ENCODE assay signal across 14 mouse cellular contexts in the genomic region with DNA sequence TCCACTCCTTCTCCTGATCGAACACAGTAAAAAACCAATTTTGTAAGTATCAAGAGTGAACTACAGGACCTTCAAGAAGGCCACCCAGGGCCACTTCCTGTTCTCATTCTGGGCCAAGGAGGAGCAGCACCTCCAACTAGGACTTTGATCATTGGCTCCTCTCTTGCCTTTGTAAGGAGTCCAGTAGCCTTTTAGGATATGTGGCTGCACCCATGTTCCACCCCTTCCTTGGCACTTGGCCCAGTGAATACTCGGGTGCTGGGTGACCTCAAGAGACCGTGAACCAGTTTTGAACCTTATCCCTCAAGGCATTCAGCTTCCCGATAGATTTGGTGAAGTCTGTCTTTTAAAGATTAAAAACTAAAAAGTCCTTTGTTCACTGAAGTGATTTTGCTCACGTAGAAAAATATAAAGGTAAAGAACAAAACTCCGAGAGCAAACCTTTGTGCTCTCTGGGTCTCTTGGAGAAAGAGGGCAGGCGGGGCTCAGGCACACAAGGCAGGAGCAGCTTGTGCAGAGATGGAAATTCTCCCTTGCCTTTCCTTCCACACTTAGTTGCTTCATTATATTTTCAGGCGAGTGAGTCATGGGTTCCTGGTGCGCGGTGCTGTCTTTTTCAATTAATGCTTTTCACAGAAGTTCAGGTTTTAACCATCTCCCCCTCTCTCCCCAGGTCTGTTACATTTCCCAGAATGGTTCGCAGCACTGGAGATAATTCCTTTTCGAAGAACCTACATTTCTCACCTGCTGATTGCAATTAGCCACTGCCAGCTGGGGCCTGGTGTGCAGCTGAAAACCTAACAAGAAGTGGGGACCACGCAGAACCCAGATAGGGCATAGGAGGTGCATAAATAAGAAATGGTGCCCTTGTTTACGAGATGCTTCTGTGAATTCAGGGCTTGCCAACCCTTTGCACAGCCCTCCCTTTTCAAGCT.
DNase-seq lines count a peak whose midpoint lies in the region; ATAC-seq and TF ChIP-seq lines count a peak whose summit lies in the region.
"Had no signal": no experiment of that assay in that cellular context is flagged by ENCODE, and none has a peak within 500 bp of the region (broad histone marks: within the 10 kb centered on the region; RNA-seq: fewer than 3 reads in every experiment).

No protein-coding gene starts in this region.

- CTCF ChIA-PET in Patski (lab: Charles Lee) = interaction anchor here (1.5 kb wide), 1 partner anchor 9 kb away, joined by 3 read pairs; no protein-coding TSS in a partner anchor

- no peaks in the 10 kb centered on the region for H3K9me3 ChIP-seq in forebrain, postnatal 0 days (ENCODE audit: low read length)
- no peaks in the 10 kb centered on the region for H3K9me3 ChIP-seq in forebrain, embryonic 15.5 days
- H3K9me3 ChIP-seq in embryonic facial prominence, embryonic 10.5 days = no peaks in the 10 kb centered on the region
- H3K9me3 ChIP-seq: limb, embryonic 15.5 days; lung, embryonic 15.5 days; megakaryocyte, embryonic 14.5 days had no signal

- no peaks in the 10 kb centered on the region for H3K4me1 ChIP-seq in forebrain, postnatal 0 days (ENCODE audit: insufficient read depth)
- no peaks in the 10 kb centered on the region for H3K4me1 ChIP-seq in forebrain, embryonic 15.5 days
- no peaks in the 10 kb centered on the region for H3K4me1 ChIP-seq in embryonic facial prominence, embryonic 10.5 days
- H3K4me1 ChIP-seq: limb, embryonic 15.5 days; lung, embryonic 15.5 days; megakaryocyte, embryonic 14.5 days had no signal

- no peak overlapping the region for H3K4me2 ChIP-seq in forebrain, postnatal 0 days (ENCODE audit: low read depth)
- no peak overlapping the region for H3K4me2 ChIP-seq in forebrain, embryonic 15.5 days (replicated peaks)
- H3K4me2 ChIP-seq: limb, embryonic 15.5 days; lung, embryonic 15.5 days had no signal

- no peaks in the 10 kb centered on the region for H3K27me3 ChIP-seq in forebrain, postnatal 0 days (ENCODE audit: insufficient read depth, low read length)
- H3K27me3 ChIP-seq in forebrain, embryonic 15.5 days = no peaks in the 10 kb centered on the region
- H3K27me3 ChIP-seq in Patski = peaks cover 22% of the 10 kb centered on the region
- peaks cover 28% of the 10 kb centered on the region for H3K27me3 ChIP-seq in embryonic facial prominence, embryonic 10.5 days (replicated peaks; ENCODE audit: low read depth, poor library complexity, severe bottlenecking)
- H3K27me3 ChIP-seq: limb, embryonic 15.5 days; lung, embryonic 15.5 days had no signal

- POLR2A ChIA-PET in Patski (lab: Charles Lee) = interaction anchor here (0.6 to 0.7 kb wide), 3 partner anchors 139 to 1168 kb away, joined by 3 read pairs; no protein-coding TSS in a partner anchor

- H3K9ac ChIP-seq in forebrain, postnatal 0 days = no peak overlapping the region
- H3K9ac ChIP-seq in forebrain, embryonic 15.5 days (replicated peaks) = no peak overlapping the region
- H3K9ac ChIP-seq: limb, embryonic 15.5 days; lung, embryonic 15.5 days had no signal

- no peak for ATAC-seq in forebrain, postnatal 0 days
- no peak for ATAC-seq in forebrain, embryonic 15.5 days (replicated peaks)
- ATAC-seq in Patski = no peak
- ATAC-seq: activated CD4-positive, CD25-positive, alpha-beta regulatory T cell, adult 4 months had no signal

- H3K36me3 ChIP-seq in forebrain, postnatal 0 days (ENCODE audit: insufficient read depth) = no peaks in the 10 kb centered on the region
- H3K36me3 ChIP-seq in forebrain, embryonic 15.5 days = no peaks in the 10 kb centered on the region
- H3K36me3 ChIP-seq in embryonic facial prominence, embryonic 10.5 days (replicated peaks) = no peaks in the 10 kb centered on the region
- H3K36me3 ChIP-seq: limb, embryonic 15.5 days; lung, embryonic 15.5 days had no signal

- DNase-seq in forebrain, postnatal 0 days = peak; percentile 1
- peak; percentile 1 to 4 for DNase-seq in left cerebral cortex, adult 9 months (ENCODE audit: low spot score in 2 of 2)
- DNase-seq in left cerebral cortex, adult 18-20 months (ENCODE audit: low spot score in 2 of 2) = no peak
- DNase-seq in Patski (ENCODE audit: low read depth, low spot score) = peak; percentile 2
- peak; percentile 18 for DNase-seq in kidney, postnatal 10 days
- no peak for DNase-seq in testis, postnatal 14 days (ENCODE audit: low spot score)
- no peak for DNase-seq in embryonic facial prominence, embryonic 10.5 days (ENCODE audit: low spot score)
- DNase-seq: heart, adult 11 months; layer of hippocampus, postnatal 36 days had no signal

- TF ChIP-seq CTCF in forebrain, postnatal 0 days (IDR thresholded peaks at IDR 0.05; ENCODE audit: low read depth) = no peak
- TF ChIP-seq CTCF in Patski (IDR thresholded peaks at IDR 0.05) = no peak

- no peak overlapping the region for H3K4me3 ChIP-seq in forebrain, postnatal 0 days (ENCODE audit: low read depth, low read length)
- H3K4me3 ChIP-seq in forebrain, embryonic 15.5 days = no peak overlapping the region
- no peak overlapping the region for H3K4me3 ChIP-seq in embryonic facial prominence, embryonic 10.5 days
- H3K4me3 ChIP-seq: limb, embryonic 15.5 days; lung, embryonic 15.5 days; megakaryocyte, embryonic 14.5 days had no signal

- in situ Hi-C loops in Patski (cut with MboI; ENCODE audit: low pct_unique_long_range_greater_than_20kb) = no loop called here

- 76% methylated on average over 14 of the region's 14 CpGs for WGBS in forebrain, postnatal 0 days
- 71% methylated on average over 14 of the region's 14 CpGs for WGBS in forebrain, embryonic 15.5 days
- WGBS in embryonic facial prominence, embryonic 10.5 days = 85% methylated on average over 14 of the region's 14 CpGs

- H3K27ac ChIP-seq in forebrain, postnatal 0 days (ENCODE audit: low read depth, low read length) = no peak overlapping the region
- no peak overlapping the region for H3K27ac ChIP-seq in forebrain, embryonic 15.5 days (replicated peaks)
- H3K27ac ChIP-seq in embryonic facial prominence, embryonic 10.5 days (replicated peaks) = no peak overlapping the region
- H3K27ac ChIP-seq: limb, embryonic 15.5 days; lung, embryonic 15.5 days had no signal

Comparison
In these comparisons a context has a peak if more than half of its experiments do, and no peak if none do; other contexts are left out.
1. DNase-seq: peak in forebrain, postnatal 0 days (single experiment), left cerebral cortex, adult 9 months (2 of 2), Patski (single experiment) and kidney, postnatal 10 days (single experiment); none in left cerebral cortex, adult 18-20 months (0 of 2), testis, postnatal 14 days (single experiment) and embryonic facial prominence, embryonic 10.5 days (single experiment).